Mouse (Mus musculus) lung, adult 2 months (tissue): ENCODE measurements around the gene Lancl1.

Experiments used
- CTCF ChIP-seq: fragments of 200-500 bp; IDR thresholded peaks from 2 replicates; pipeline ENCODE4 v1.5.1; 2011; ENCODE audit warnings: mild to moderate bottlenecking, low read length, control low read depth; ENCODE audit not compliant: insufficient read depth
- POLR2A ChIP-seq: fragments of 200-500 bp; IDR thresholded peaks from 2 replicates; pipeline ENCODE4 v1.6.1; 2011; ENCODE audit warnings: low read depth, mild to moderate bottlenecking, control low read depth, low read length, borderline replicate concordance; ENCODE audit errors: extremely low read depth

DNA sequence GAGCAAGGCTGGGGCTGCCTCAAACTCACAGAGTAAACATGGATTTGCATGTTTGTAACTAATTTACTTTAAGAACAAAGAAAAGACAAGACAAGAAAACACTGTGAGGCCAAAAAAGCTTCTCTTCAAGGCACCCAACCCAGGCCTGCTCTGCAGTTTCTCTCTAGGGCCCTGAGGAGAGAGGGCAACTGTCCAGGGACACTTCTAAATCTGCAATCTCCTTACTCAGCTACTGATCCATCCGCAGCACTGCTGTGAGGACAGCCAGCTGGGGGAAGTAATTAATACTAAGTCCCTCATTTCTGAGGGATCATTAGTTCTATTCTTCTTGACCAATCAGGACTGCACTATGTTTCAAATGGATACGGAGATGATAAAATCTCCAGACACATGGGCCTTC lies 12.5 kb downstream of the Lancl1 start:
- no peak for TF ChIP-seq CTCF
- no peak for TF ChIP-seq POLR2A
